Mouse (Mus musculus): ENCODE data around the gene F5. TPM values are rescaled to one million over a fixed set of nuclear protein-coding genes. Genes with fewer than 3 reads are reported as not detected.
"Not testable (repeated sequence)": the region's sequence is repeated elsewhere in the genome, so short reads cannot be mapped to it uniquely, and the experiment has no call there.

The F5 gene
- total and polyA plus RNA-seq, 2 experiments = 77.7 to 157 TPM

DNA sequence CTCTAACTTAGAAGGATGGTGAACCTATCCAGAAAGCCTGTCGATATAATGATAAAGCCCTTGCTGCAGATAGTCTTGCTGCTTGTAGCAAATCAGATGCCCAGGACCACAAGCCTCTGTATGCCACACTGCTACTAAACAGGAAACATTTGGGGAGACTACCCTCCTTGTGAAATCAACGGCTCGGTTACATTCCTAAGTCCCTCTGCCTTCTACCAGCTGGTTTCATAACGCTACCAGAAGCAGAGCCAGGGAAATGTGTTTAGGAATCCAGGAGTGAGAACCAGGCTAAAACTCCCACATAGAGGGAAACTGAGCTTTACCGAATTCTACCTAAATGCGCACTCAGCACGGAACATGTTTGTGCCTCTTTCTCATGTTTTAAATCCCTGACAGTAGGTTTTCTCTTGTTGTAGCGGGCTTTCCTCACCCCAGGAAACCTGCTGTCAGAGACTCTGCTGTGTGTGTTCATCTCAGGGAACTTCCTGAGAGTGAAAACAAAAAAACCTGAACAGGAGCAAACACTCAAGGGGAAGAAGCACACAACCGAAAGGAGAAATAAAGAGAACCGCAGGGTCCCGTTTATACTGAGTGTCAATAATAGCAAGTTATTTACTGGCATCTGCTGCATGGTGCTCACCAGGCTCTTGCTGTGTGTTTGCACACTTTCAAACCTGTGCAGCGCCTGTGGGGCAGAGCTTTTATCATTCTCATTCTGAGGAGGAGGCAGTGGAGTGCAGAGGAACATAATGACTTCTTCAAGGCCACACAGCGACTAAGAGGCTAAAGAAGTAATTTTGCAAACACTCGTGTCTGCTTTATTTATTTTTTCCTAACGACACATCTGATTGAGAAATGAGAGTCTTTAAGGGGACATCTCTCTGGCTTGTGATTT is 66.4 kb downstream of the F5 start:
- H3K79me2 ChIP-seq (ENCODE audit: control insufficient read depth, insufficient read depth, low read length) = no peaks in the 10 kb centered on the region
- H3K4me3 ChIP-seq (ENCODE audit: insufficient read depth, low read depth, low read length) = no peak overlapping the region
- H3K4me1 ChIP-seq (ENCODE audit: control insufficient read depth, insufficient read depth, low read length) = peaks cover 8% of the 10 kb centered on the region; the same call in 1 of the 2 replicates
- H3K27ac ChIP-seq (replicated peaks; ENCODE audit: insufficient read depth, low read depth, low read length) = no peak overlapping the region
- no peak overlapping the region for H3K9ac ChIP-seq (ENCODE audit: low read depth, low read length)
- DNase-seq (ENCODE audit: extremely low read depth, low read depth, low spot score) = no peak
- 54% methylated on average over 15 of the region's 15 CpGs for WGBS
- TF ChIP-seq CTCF (IDR thresholded peaks at IDR 0.05; ENCODE audit: low read depth, low read length) = no peak
- H3K27me3 ChIP-seq (ENCODE audit: control insufficient read depth, insufficient read depth, low read length) = no peaks in the 10 kb centered on the region
- peaks cover 48% of the 10 kb centered on the region for H3K36me3 ChIP-seq (ENCODE audit: control insufficient read depth, insufficient read depth, low read length)

DNA sequence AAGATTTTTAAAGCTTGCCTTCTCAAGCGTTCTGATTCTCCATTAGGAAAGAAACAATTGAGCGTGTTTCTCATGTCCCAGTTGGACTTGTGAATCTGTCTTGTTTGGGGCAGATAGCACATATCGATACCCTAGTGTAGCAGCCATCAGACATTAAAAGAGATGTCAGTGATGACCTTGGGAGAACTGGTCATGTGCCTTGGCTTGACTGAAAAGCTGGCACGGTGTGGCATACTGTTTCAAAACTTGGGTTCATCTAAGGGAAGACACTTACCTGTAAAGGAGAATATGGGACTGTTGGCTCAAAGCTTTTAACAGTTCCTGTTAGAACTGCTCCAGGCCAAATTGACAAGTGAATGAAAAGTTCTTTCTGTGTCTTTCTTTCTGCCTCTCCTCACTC is 68.6 kb downstream of the F5 start:
- TF ChIP-seq POLR2A (IDR thresholded peaks at IDR 0.05; ENCODE audit: extremely low read depth, insufficient read depth, low read length) (no peak), CTCF (IDR thresholded peaks at IDR 0.05; ENCODE audit: low read depth, low read length) (no peak)
- H3K36me3 ChIP-seq (ENCODE audit: control insufficient read depth, insufficient read depth, low read length) = peaks cover 29% of the 10 kb centered on the region
- no peaks in the 10 kb centered on the region for H3K27me3 ChIP-seq (ENCODE audit: control insufficient read depth, insufficient read depth, low read length)
- peak; percentile 97 for DNase-seq (ENCODE audit: extremely low read depth, low read depth, low spot score)
- no peak overlapping the region for H3K9ac ChIP-seq (ENCODE audit: low read depth, low read length)
- 22% methylated on average over 4 of the region's 4 CpGs for WGBS
- peak overlapping the region; percentile 84 for H3K27ac ChIP-seq (replicated peaks; ENCODE audit: insufficient read depth, low read depth, low read length)
- H3K79me2 ChIP-seq (ENCODE audit: control insufficient read depth, insufficient read depth, low read length) = no peaks in the 10 kb centered on the region
- peaks cover 5% of the 10 kb centered on the region; the same call in 1 of the 2 replicates for H3K4me1 ChIP-seq (ENCODE audit: control insufficient read depth, insufficient read depth, low read length)
- H3K4me3 ChIP-seq (ENCODE audit: insufficient read depth, low read depth, low read length) = no peak overlapping the region

DNA sequence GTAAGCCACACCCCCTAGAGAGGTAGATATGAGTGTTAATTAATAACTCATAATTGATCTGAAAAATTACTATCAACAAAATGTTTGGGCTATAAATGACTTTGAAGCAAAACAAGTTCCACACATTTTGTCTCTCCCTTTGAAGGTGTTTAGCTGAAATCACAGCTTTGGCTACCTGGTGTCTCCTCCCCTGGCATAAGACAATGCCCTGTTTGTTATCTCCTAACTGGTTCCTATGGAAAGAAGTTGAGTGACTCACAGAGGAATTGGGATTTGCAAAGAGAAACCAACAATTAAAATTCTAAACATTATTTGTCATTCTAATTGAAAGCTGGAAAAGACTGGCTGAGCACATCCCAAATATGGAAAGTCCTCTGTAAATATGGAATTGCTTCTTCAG is 71.5 kb downstream of the F5 start:
- DNase-seq (ENCODE audit: extremely low read depth, low read depth, low spot score) = no peak
- Histone ChIP-seq H3K4me3 (ENCODE audit: insufficient read depth, low read depth, low read length) (no peak overlapping the region), H3K9ac (ENCODE audit: low read depth, low read length) (no peak overlapping the region), H3K4me1 (ENCODE audit: control insufficient read depth, insufficient read depth, low read length) (peaks cover 5% of the 10 kb centered on the region; the same call in 1 of the 2 replicates), H3K36me3 (ENCODE audit: control insufficient read depth, insufficient read depth, low read length) (peaks cover 10% of the 10 kb centered on the region), H3K27me3 (ENCODE audit: control insufficient read depth, insufficient read depth, low read length) (no peaks in the 10 kb centered on the region), H3K79me2 (ENCODE audit: control insufficient read depth, insufficient read depth, low read length) (no peaks in the 10 kb centered on the region), H3K27ac (replicated peaks; ENCODE audit: insufficient read depth, low read depth, low read length) (no peak overlapping the region)
- TF ChIP-seq POLR2A (IDR thresholded peaks at IDR 0.05; ENCODE audit: extremely low read depth, insufficient read depth, low read length) (no peak), CTCF (IDR thresholded peaks at IDR 0.05; ENCODE audit: low read depth, low read length) (no peak)

DNA sequence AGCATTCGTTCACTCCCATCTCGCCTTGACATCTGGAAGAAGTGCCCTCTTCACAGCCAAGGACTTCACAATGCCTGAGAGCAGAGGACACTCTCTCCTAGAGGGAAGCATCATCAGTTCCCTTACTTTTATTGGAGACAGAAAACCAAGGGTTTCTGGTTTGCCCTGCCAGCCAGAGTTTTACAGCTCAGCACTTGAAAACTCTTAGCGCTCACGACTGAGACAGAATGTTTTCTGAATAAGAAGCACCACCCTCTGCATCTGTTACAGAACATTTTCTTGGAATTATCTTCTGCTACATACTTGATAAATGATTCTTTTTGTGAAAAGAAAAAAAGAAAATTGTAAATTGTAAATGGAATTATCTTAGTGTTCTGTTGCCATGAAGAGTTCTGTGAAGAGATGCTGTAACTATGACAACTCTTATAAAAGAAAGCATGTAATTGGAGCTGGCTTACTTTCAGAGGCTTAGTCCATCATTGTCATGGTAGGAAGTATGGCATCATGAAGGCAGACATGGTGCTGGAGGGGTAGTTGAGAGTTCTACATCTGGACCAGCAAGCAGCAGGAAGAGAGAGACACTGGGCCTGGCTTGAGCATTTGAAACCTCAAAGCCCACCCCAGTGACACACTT is 80.4 kb downstream of the F5 start:
- H3K79me2 ChIP-seq (ENCODE audit: control insufficient read depth, insufficient read depth, low read length); H3K27ac ChIP-seq (replicated peaks; ENCODE audit: insufficient read depth, low read depth, low read length); H3K4me1 ChIP-seq (ENCODE audit: control insufficient read depth, insufficient read depth, low read length); H3K4me3 ChIP-seq (ENCODE audit: insufficient read depth, low read depth, low read length); H3K36me3 ChIP-seq (ENCODE audit: control insufficient read depth, insufficient read depth, low read length); H3K27me3 ChIP-seq (ENCODE audit: control insufficient read depth, insufficient read depth, low read length); H3K9ac ChIP-seq (ENCODE audit: low read depth, low read length); DNase-seq (ENCODE audit: extremely low read depth, low read depth, low spot score): not testable (repeated sequence)
- WGBS = 97% methylated on average over 2 of the region's 4 CpGs

DNA sequence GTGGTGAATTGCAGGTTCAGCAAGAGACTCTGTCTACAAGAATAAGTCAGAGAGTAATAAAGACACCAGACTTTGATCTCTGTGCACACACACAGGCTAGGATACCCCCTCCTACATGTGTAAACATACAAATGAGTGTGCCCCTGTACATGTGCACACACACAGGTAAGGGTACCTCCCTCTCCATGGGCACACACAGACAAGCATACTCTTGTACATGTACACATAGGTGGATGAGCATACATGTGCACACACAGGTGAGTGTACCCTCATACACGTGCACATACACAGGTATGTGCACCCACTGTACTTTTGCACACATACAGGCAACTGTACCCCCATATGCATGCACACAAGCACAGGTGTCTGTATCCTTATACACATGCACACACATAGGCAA is 81.8 kb downstream of the F5 start:
- no peak overlapping the region for H3K4me3 ChIP-seq (ENCODE audit: insufficient read depth, low read depth, low read length)
- H3K27ac ChIP-seq (replicated peaks; ENCODE audit: insufficient read depth, low read depth, low read length) = no peak overlapping the region
- H3K9ac ChIP-seq (ENCODE audit: low read depth, low read length) = no peak overlapping the region
- TF ChIP-seq POLR2A (IDR thresholded peaks at IDR 0.05; ENCODE audit: extremely low read depth, insufficient read depth, low read length) (no peak), CTCF (IDR thresholded peaks at IDR 0.05; ENCODE audit: low read depth, low read length) (no peak)
- no peaks in the 10 kb centered on the region for H3K79me2 ChIP-seq (ENCODE audit: control insufficient read depth, insufficient read depth, low read length)
- H3K4me1 ChIP-seq (ENCODE audit: control insufficient read depth, insufficient read depth, low read length) = peaks cover 6% of the 10 kb centered on the region; the same call in 1 of the 2 replicates
- WGBS = 87% methylated on average over 1 of the region's 1 CpGs
- H3K27me3 ChIP-seq (ENCODE audit: control insufficient read depth, insufficient read depth, low read length) = no peaks in the 10 kb centered on the region
- DNase-seq (ENCODE audit: extremely low read depth, low read depth, low spot score) = no peak
- H3K36me3 ChIP-seq (ENCODE audit: control insufficient read depth, insufficient read depth, low read length) = no peaks in the 10 kb centered on the region

DNA sequence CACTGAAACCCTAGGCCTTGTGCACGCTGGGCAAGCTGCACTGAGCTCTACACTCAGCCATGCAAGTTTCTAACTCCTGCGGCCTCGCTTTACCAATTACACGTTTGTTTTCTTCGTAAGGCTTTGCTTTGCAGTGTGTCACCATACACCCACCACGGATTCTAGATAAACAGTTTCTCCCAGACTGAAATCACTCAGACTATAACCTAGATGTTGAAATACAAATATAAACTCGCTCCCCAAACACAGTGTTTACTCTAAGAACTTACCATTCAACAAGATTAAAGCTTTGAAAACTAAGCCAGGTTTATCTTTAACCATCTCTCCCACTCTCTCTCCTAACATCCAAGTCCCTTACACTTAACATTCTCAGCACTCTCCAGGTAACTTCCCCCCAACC is 83.4 kb downstream of the F5 start:
- peak overlapping the region; percentile 50; the same call in 1 of the 2 replicates for H3K27ac ChIP-seq (replicated peaks; ENCODE audit: insufficient read depth, low read depth, low read length)
- peak; percentile 96 for DNase-seq (ENCODE audit: extremely low read depth, low read depth, low spot score)
- H3K9ac ChIP-seq (ENCODE audit: low read depth, low read length) = no peak overlapping the region
- H3K4me1 ChIP-seq (ENCODE audit: control insufficient read depth, insufficient read depth, low read length) = peaks cover 6% of the 10 kb centered on the region; the same call in 1 of the 2 replicates
- 15% methylated on average over 7 of the region's 7 CpGs for WGBS
- no peaks in the 10 kb centered on the region for H3K36me3 ChIP-seq (ENCODE audit: control insufficient read depth, insufficient read depth, low read length)
- H3K4me3 ChIP-seq (ENCODE audit: insufficient read depth, low read depth, low read length) = no peak overlapping the region
- TF ChIP-seq POLR2A (IDR thresholded peaks at IDR 0.05; ENCODE audit: extremely low read depth, insufficient read depth, low read length) (no peak), CTCF (IDR thresholded peaks at IDR 0.05; ENCODE audit: low read depth, low read length) (no peak)
- H3K27me3 ChIP-seq (ENCODE audit: control insufficient read depth, insufficient read depth, low read length) = no peaks in the 10 kb centered on the region
- H3K79me2 ChIP-seq (ENCODE audit: control insufficient read depth, insufficient read depth, low read length) = no peaks in the 10 kb centered on the region

All from liver, adult 2 months (tissue).